Mouse (Mus musculus) brain, embryonic 14.5 days (tissue): ENCODE measurements around the gene D630039A03Rik. TPM values are rescaled to one million over a fixed set of nuclear protein-coding genes. Genes with fewer than 3 reads are reported as not detected.
"Not testable (repeated sequence)": the region's sequence is repeated elsewhere in the genome, so short reads cannot be mapped to it uniquely, and the experiment has no call there.

Experiments
- DNase-seq: peaks from one replicate; pipeline ENCODE4 v3.0.0-alpha.2; 2011; ENCODE audit warnings: low read depth
- CTCF ChIP-seq: fragments of 200-500 bp; IDR thresholded peaks from 2 replicates; pipeline ENCODE4 v1.5.1; 2012; ENCODE audit warnings: inconsistent platforms, mild to moderate bottlenecking, moderate library complexity, borderline replicate concordance; ENCODE audit not compliant: insufficient read depth, insufficient read length; ENCODE audit errors: extremely low read depth
- POLR2A ChIP-seq: fragments of 200-500 bp; IDR thresholded peaks from 2 replicates; pipeline ENCODE4 v1.6.1; 2012; ENCODE audit warnings: mild to moderate bottlenecking, inconsistent platforms, borderline replicate concordance; ENCODE audit not compliant: poor library complexity, insufficient read depth, insufficient read length, severe bottlenecking; ENCODE audit errors: extremely low read depth
- polyA plus RNA-seq: library from polyadenylated mRNA; depleted of rRNA; stranded (reverse); fragments of >200 nt; gene quantifications from 2 replicates; pipeline ENCODE4 v1.2.3, GENCODE M21; 2012

Gene D630039A03Rik
- polyA plus RNA-seq, 1 experiment: 0.05 TPM

DNA sequence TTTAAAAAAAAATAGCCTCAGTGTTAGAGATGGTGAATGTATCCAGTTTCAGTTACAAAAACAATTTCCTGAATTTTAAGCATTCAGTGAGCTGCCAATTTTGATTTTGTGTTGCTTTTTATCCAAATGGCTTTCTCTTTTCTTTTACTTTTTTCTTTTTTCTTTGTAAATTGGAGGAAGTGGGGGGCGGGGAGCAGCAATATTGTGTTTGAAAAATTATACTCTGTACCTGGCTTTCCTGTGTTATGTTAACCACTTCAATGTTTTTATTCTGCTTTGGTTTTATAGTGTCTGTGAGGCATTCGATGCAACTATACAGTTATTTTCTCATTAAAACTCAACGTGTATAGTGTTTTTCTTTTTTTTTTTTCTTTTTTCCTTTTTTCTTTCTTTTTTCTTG, 19.5 kb downstream of the D630039A03Rik start:
- DNase-seq: no peak
- TF ChIP-seq POLR2A (no peak), CTCF (no peak)

DNA sequence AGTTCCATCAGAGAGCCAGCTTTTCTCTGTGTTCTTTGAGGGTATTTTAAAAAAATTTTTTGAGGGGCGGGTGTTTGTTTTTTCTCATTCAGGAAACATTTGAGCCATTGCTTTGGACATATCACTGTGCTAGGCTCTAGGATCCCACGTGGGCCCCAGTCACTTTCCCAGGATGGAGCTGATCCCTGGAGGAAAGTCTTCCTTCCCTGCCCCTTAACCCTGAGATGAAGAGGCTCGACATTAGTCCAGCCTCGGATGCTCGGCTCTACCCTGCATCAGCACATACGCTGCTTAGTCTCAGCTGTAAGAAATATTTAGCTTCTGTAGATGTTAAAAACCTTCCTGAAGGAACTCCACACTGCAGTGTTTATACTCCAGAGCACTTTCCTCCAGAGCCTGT, 20.2 kb downstream of the D630039A03Rik start:
- no peak for TF ChIP-seq POLR2A
- no peak for TF ChIP-seq CTCF
- DNase-seq: no peak

DNA sequence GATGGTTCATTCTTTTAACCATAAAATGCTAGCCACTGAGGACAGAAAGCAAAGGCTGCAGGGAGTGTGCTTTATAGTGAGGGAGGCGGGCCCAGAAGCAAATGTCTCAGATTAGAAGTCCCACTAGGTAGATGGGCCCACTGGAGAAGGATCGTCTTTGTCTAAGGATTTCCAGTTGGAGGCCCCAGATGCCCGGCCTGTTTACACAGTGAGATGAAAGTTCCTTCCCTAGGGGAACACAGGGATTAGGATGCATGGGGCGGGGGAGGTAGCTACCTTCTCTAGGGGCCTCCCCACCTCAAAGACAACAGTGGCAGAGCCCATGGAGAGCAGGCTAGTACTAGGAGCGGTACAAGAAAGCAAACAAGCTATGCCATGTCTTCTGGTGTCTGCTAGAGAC, 21.0 kb downstream of the D630039A03Rik start:
- TF ChIP-seq POLR2A: no peak
- TF ChIP-seq CTCF: no peak
- DNase-seq: no peak

DNA sequence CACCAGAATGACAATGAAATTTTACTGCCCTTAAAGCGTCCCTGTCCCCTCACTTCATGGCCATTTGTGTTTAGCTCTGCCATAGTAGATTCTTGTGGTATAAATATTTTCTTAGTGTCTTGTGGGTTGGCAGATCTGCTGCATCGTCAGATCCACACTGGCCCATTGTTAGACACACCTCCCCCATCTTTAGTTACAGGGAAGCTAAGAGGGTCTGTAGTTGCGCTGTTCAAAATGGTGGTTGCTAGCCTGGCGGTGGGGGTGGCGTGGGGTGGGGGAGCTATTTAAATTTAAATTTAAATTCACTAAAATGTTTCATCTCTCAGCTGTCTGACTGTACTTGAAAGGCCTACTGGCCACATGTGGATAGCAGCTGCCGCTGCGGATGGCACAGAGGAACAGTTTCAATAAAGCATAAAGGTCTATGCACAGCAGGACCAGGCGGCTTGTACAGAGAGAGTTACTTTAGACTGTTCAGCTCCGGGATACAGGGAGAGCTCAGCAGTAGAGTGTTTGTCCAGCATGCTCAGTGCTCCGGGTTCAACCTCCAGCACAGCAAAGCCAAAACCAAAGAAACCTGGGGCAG, 24.0 kb downstream of the D630039A03Rik start:
- TF ChIP-seq CTCF (no peak), POLR2A (no peak)
- peak; percentile 73 for DNase-seq

DNA sequence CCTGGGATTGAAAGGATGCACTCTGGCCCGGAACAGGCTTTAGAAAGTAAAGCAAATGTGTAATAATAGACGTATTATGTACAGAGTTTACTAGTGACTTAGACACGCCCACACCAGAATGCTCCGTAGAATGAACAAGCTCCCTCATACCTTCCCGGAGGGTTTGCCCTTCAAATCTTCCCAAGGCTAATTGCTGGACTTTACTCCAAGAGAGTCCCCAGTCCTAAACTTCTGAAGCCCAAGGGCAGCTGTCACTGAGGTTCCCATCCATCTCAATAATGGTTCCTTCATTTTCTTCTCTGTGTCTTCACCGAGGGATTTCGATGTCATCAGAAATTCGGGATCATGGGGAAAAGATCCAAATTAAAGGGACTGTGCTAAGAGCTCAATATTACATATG, 26.3 kb downstream of the D630039A03Rik start:
- no peak for TF ChIP-seq CTCF
- TF ChIP-seq POLR2A: no peak
- DNase-seq: no peak

DNA sequence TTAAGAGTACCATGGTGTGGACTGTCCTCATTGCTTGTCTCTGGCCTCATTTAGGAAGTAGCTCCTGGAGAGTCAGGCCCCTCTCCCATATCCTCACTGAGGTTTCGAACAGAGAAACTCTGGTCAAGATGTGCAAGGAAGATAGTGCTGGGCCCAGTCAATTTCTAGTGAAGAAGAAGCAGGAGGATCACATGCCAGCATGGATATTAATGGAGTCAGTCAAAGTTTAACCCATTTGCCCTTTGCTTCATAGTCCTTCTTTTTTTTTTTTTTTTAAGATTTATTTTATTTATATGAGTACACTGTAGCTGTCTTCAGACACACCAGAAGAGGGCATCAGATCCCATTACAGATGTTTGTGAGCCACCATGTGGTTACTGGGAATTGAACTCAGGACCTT, 27.1 kb downstream of the D630039A03Rik start:
- DNase-seq: not testable (repeated sequence)

DNA sequence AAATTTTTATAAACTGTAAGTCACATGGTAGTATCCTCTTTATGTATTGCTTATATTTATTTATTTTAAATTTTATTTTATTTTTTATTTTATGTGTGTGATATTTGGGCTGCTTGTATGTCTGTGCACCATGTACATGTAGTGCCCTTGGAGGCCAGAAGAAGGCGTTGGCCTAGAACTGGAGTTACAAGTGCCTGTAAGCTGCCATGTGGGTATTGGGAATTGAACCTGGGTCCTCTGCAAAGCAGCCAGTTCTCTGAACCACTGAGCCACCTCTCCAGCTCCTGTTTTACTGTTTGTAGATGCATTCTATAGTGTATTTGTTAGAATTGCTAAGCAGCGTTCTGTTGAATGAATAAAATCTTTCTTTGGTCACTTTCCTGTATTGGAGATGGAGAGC, 27.9 kb downstream of the D630039A03Rik start:
- TF ChIP-seq CTCF: no peak
- no peak for TF ChIP-seq POLR2A
- no peak for DNase-seq

DNA sequence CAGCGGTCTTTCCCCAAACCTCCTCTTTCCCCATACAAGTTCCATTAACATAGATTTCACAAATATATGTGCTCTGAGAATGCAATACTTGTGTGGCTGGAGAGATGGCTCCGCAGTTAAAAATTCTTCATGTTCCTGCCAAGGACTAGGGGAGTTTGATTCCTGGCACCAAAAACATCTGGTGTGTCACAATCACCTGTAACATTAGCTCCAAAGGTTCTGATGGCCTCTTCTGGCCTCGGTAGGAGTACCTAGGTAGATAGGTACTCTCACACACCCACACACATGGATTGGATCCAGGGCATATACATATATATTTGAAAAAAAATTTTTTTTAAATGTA, 29.2 kb downstream of the D630039A03Rik start:
- no peak for DNase-seq
- no peak for TF ChIP-seq POLR2A
- TF ChIP-seq CTCF: no peak

DNA sequence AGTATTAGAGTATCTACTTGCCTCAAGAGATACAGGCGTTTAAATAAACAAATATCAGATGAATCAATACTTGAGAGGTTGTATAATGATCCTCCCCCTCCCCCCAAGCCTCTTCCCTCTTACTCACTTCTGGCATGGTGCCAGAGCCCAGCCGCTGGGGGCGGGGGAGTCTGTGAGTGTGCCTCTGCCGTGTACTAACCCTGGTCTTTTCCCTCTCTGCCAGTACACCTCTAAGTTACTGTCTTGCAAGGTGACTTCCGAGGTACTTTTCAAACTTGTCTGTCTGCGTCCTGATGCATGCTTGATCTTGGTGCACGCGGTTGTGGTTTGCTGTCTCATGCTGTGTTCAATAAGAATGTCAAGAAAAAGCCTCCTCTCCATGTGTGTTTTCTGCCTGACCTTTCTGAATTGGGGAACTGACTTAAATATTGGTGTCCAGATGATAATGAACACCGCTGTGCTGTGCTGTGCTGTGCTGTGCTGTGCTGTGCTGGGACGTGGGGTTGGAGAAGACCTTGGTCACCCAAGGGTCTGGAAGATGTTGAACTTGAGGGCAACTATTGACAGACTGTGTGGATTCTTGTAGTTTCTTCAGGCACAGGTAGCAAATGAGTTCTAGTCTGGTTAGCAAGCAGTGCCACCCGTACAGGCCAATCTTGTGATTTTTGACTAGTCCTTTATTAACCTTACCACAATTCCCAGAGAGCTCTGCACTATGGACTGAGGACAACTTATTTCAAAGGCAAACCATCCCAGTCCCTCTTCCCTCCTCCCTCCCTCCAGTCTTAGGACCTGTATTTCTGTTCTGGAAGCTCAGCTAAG, 29.8 kb downstream of the D630039A03Rik start:
- TF ChIP-seq POLR2A (no peak), CTCF (no peak)
- DNase-seq: peak; percentile 75

DNA sequence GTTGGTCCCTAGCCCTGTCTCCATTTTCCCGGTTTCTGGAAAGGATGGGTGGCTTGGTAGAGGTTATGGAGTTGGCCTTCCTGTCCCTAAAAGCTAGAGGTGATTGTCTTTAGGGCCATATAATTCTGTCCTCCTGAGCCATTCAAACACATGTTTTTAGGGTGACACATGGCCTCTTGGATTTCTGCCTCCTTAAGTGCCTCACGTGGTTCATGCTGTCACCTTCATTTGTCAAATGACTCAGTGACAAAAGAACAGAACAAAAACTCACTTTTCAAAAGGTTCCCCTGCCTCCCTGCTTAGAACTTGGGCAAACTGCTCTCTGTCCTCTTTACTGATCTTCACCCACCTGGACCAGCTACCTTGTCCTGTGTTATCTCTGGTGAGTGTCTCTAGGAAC, 30.9 kb downstream of the D630039A03Rik start:
- no peak for DNase-seq
- TF ChIP-seq CTCF (no peak), POLR2A (no peak)

DNA sequence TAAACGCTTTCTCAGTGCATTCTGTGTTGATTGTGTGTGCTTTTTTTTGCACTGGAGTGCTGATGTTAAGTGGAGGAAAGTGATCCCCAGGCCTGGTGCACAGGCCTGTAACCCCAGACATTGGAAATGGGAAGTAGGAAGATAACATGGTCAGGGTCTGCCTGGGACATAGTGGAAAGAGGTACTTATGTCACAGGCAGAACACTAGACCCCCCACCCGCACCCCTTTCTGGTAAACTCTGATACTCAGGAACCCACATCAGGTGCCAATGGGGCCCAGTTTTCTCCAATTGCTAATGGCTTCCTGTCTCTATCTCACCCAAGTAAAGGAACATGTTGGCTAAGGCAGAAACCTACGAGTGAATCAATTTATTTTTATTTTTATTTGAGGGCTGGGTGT, 31.6 kb downstream of the D630039A03Rik start:
- no peak for TF ChIP-seq POLR2A
- TF ChIP-seq CTCF: no peak
- no peak for DNase-seq

DNA sequence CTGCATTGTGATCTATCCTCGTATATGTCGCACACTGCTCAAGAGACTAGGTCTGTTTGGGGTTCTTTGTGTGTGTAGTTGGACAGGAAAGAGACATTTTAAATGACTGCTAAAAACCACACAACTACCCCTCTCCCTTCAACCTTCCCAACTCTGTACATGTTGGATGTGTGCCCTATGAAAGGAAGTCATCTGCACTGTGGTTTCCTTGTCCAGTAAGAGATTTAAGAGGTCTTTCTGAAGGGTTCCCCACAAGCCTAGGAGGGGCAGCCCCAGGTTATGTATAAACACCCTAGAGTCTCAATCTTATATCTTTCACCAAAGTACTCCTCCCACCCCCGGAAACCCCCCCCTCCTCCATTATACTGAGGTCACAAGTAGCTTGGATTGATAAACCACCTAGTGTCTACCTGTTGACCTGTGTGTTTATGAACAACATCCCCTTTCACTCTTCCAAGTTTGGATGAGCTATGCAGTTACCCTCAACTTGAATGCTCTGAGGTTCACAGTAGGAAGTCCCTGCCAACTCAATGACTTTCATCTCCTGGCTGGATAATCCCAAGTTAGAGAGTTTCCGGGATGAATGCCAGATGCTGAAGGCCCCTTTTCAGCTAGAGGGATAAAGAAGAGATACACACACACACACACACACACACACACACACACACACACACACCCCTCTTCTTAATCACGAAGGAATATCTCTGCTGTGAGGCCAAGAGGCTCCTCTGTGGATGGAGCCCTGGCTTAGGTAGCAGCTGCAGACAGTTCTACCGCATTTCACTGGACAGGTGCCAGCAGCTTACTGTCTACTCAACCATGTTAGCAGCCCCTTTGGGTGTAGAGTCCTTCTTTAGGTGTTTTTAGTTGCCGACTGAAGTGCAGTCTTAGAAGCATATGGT, 32.3 kb downstream of the D630039A03Rik start:
- TF ChIP-seq CTCF (no peak), POLR2A (no peak)
- peak; percentile 69 for DNase-seq

DNA sequence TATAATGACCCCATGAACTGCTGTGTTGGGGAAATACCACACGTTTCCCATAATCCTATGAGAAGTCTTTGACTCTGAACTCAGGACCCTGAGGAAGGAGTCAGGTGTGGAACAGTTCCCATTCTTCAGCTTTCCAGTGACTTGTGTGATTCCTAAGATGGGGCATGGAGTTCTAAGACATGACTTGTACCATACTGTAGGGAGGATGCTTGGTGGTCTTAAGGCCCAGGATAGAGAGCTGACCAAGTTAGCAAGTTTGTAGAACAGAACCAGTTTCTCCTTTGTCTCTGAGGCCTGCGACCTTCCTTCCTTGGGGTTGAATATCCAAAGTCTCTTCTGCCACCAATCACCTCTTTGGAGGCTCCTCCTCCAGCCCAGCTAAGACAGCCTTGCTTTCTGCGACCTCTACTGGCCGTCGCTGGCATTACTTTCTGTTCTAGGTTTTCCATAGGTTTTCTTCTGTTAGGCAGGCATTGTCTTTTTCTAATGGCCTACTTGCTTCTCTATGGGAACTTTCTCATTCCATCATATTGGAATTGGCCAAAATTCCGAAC, 36.2 kb downstream of the D630039A03Rik start:
- TF ChIP-seq POLR2A (no peak), CTCF (peak; percentile 93)
- peak; percentile 83 for DNase-seq
